Mouse (Mus musculus) splenic B cell, adult 2 months (primary cell): Measurements from ENCODE around the gene Cdhr1.

Experiments used
- DNase-seq: peaks from one replicate; pipeline ENCODE4 v3.0.0-alpha.2; 2011; ENCODE audit warnings: low read depth, low spot score
- H3K27me3 ChIP-seq: 2 replicates; pipeline ENCODE4 v1.6.1; 2012; ENCODE audit warnings: mild to moderate bottlenecking, low read length, moderate library complexity, mixed read lengths; ENCODE audit not compliant: control insufficient read depth, poor library complexity, insufficient read depth, severe bottlenecking
- H3K36me3 ChIP-seq: 2 replicates; pipeline ENCODE4 v1.6.1; 2012; ENCODE audit warnings: mild to moderate bottlenecking, low read length, moderate library complexity, mixed read lengths; ENCODE audit not compliant: control insufficient read depth, poor library complexity, insufficient read depth, severe bottlenecking

The Cdhr1 gene

GRCm38 (mm10) chr14:37028555-37028954 is 69.6 kb downstream of the Cdhr1 start:
- H3K36me3 ChIP-seq = no peaks in the 10 kb centered on the region
- no peaks in the 10 kb centered on the region for H3K27me3 ChIP-seq
- DNase-seq = no peak

- no peak for DNase-seq
- Histone ChIP-seq H3K36me3 (no peaks in the 10 kb centered on the region), H3K27me3 (no peaks in the 10 kb centered on the region)
Measured at GRCm38 (mm10) chr14:37027951-37028350, 70.2 kb downstream of the Cdhr1 start.
